Mouse (Mus musculus): ENCODE results near the gene Ppp1r12b. TPM values are rescaled to one million over a fixed set of nuclear protein-coding genes. Genes with fewer than 3 reads are reported as not detected.

Ppp1r12b gene
- polyA plus RNA-seq, 1 experiment: 22.2 TPM

DNA sequence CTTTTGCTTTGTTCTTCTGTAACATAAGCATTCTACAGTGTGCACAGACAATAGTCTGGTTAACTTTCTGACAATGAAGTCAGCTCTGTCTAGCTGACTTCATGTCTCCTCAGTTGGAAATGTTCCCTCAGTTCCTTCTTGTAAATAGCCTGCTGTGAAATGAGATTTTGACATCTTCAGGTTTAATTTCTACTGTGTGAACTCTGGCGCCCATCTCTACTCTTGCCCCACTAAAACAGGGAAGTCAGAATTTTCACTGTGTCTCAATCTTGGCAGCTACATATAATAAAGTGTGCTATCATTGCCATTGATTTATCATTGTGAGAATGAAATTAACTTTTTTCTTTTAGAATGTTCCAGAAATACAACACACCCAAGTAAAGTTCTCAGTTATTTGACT, 170.8 kb downstream of the Ppp1r12b start:
- DNase-seq: no peak
- Histone ChIP-seq H3K4me3 (replicated peaks; ENCODE audit: insufficient read depth, low read depth, low read length) (no peak overlapping the region), H3K4me1 (ENCODE audit: control insufficient read depth, insufficient read depth, low read length) (no peaks in the 10 kb centered on the region), H3K27me3 (ENCODE audit: control insufficient read depth, insufficient read depth, low read length) (no peaks in the 10 kb centered on the region), H3K27ac (ENCODE audit: insufficient read depth, low read length) (no peak overlapping the region)
- TF ChIP-seq POLR2A (IDR thresholded peaks at IDR 0.05; ENCODE audit: borderline replicate concordance, insufficient read depth, low read length) (no peak), CTCF (IDR thresholded peaks at IDR 0.05; ENCODE audit: borderline replicate concordance, insufficient read depth, low read depth, low read length) (no peak)
- 86% methylated on average over 1 of the region's 1 CpGs for WGBS

DNA sequence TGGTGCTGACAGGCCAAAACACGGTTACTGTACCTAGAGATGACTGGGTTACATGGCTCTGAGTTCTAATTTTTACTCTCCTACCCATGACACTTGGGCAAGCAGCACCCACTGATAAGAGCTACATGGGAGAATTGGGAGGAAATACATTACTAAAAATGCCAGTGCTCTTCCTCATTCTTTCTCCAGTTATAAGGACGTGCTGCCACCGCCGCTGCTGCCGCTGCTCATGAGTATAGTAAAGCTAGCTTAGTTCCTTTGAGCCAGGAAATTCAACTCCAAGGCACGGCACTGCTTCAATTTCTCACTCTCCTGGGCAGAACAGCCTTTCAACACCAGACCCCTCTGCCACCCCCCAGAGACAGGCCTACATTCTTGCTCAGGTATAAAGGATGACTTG, 171.3 kb downstream of the Ppp1r12b start:
- DNase-seq: no peak
- H3K27me3 ChIP-seq (ENCODE audit: control insufficient read depth, insufficient read depth, low read length): no peaks in the 10 kb centered on the region
- H3K27ac ChIP-seq (ENCODE audit: insufficient read depth, low read length): no peak overlapping the region
- H3K4me1 ChIP-seq (ENCODE audit: control insufficient read depth, insufficient read depth, low read length): no peaks in the 10 kb centered on the region
- WGBS: 92% methylated on average over 6 of the region's 6 CpGs
- no peak overlapping the region for H3K4me3 ChIP-seq (replicated peaks; ENCODE audit: insufficient read depth, low read depth, low read length)
- TF ChIP-seq POLR2A (IDR thresholded peaks at IDR 0.05; ENCODE audit: borderline replicate concordance, insufficient read depth, low read length): no peak

DNA sequence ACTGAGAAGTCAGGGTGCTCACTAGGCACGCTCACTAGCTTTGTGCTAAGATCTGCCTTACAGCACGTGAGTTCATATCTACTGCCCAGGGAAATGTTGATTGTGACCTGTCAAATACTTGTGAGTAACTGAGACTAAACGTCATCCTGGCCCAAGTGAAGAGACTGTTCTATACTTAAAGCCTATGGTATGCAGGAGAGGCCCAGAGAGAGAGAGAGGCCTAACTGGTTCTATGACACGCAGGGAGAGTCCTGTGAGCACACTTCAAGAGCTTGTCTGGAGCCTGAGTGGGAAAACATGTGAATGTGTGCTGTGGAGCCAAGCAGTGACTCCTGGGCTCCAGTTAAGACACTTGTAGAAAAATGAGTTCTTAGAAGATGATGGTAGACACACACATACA, 171.8 kb downstream of the Ppp1r12b start:
- no peaks in the 10 kb centered on the region for H3K27me3 ChIP-seq (ENCODE audit: control insufficient read depth, insufficient read depth, low read length)
- no peaks in the 10 kb centered on the region for H3K4me1 ChIP-seq (ENCODE audit: control insufficient read depth, insufficient read depth, low read length)
- H3K4me3 ChIP-seq (replicated peaks; ENCODE audit: insufficient read depth, low read depth, low read length): no peak overlapping the region
- H3K27ac ChIP-seq (ENCODE audit: insufficient read depth, low read length): no peak overlapping the region
- no peak for DNase-seq
- 96% methylated on average over 4 of the region's 4 CpGs for WGBS
- TF ChIP-seq CTCF (IDR thresholded peaks at IDR 0.05; ENCODE audit: borderline replicate concordance, insufficient read depth, low read depth, low read length) (no peak), POLR2A (IDR thresholded peaks at IDR 0.05; ENCODE audit: borderline replicate concordance, insufficient read depth, low read length) (no peak)

DNA sequence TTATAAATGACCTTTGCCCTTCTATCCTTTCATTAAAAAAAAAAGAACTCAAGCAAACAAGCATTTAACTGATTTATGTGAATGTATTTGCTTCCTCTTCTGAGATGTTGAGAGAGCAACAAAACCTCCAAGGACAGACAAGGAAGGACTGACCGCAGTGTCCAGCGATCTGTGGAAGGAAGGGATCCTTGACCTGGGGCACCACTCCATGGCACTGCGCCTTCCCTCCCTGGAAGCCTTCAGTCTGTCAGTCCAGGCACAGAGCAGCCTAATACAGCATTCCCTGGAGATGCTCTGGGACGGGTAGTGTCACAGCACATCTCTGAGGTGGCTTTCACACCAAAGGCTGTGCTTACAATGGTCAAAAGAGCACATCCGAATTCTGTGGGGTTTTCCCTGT, 172.9 kb downstream of the Ppp1r12b start:
- no peak for TF ChIP-seq POLR2A (IDR thresholded peaks at IDR 0.05; ENCODE audit: borderline replicate concordance, insufficient read depth, low read length)
- no peak for TF ChIP-seq CTCF (IDR thresholded peaks at IDR 0.05; ENCODE audit: borderline replicate concordance, insufficient read depth, low read depth, low read length)
- Histone ChIP-seq H3K27ac (ENCODE audit: insufficient read depth, low read length) (no peak overlapping the region), H3K4me3 (replicated peaks; ENCODE audit: insufficient read depth, low read depth, low read length) (no peak overlapping the region), H3K27me3 (ENCODE audit: control insufficient read depth, insufficient read depth, low read length) (no peaks in the 10 kb centered on the region), H3K4me1 (ENCODE audit: control insufficient read depth, insufficient read depth, low read length) (peaks cover 5% of the 10 kb centered on the region; the same call in 1 of the 2 replicates)
- no peak for DNase-seq
- WGBS: 86% methylated on average over 5 of the region's 5 CpGs

DNA sequence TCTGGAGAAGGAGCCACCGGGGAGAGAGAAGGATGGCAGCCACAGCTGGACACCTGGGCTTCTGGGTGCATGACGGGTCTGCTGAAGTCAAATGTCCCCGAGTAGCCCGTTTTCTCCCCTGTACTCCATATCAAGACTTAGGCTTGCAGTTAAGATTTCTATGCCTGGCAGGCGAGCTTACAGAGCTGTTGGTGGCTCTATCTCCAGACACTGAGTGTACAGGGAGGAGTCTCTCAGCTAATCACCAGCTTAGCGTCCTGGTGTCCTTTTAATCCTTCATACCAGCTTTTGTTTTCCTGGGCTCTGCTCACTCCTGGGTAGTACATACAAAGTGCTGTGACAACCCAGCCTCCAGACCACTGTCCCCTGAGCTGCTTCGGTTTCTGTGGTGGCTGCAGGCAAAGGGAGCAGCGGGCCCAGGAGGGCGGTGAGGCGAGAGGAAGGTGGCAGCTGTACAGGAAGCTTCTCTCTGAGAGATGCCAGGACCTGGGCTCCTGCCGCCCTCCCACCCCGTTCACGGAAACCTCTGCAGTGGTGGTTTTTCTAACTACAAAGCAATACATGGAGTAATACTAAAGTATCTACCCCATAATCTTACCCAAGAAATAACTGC, 177.7 kb downstream of the Ppp1r12b start:
- H3K27me3 ChIP-seq (ENCODE audit: control insufficient read depth, insufficient read depth, low read length): no peaks in the 10 kb centered on the region
- TF ChIP-seq POLR2A (IDR thresholded peaks at IDR 0.05; ENCODE audit: borderline replicate concordance, insufficient read depth, low read length) (no peak), CTCF (IDR thresholded peaks at IDR 0.05; ENCODE audit: borderline replicate concordance, insufficient read depth, low read depth, low read length) (no peak)
- 33% methylated on average over 13 of the region's 13 CpGs for WGBS
- H3K4me3 ChIP-seq (replicated peaks; ENCODE audit: insufficient read depth, low read depth, low read length): no peak overlapping the region
- DNase-seq: peak; percentile 48 to 50
- peaks cover 5% of the 10 kb centered on the region; the same call in 1 of the 2 replicates for H3K4me1 ChIP-seq (ENCODE audit: control insufficient read depth, insufficient read depth, low read length)
- H3K27ac ChIP-seq (ENCODE audit: insufficient read depth, low read length): no peak overlapping the region

DNA sequence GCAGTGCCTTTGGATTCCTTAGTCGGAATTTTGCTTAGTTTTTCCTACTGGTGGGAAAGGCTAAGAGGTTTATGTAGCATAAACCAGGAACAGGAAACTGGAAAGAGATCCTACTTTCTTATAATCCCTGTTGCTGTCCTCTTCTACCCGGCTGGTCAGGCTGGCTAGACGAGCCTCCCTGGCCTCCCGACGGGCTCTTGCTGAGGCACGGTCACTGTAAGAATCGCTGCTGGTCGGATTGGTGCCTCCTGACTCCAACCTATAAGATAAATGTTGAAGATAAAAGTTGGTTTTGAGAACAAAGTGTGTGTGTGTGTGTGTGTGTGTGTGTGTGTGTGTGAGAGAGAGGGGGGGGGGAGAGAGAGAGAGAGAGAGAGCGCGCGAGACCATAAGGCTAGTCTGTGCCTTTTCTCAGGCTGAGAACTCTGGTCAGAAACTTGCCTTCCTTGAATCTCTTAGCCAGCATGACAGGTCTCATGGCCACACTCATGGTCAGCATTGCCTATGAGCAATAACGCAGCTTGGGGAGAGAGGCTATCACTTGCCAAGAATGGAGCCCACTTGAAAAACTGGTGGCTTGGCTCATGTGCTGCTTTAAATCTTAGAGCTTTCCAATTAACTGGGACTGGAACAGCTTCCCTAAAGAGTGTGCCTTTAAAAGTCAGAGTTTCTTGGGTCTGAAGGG, 178.4 kb downstream of the Ppp1r12b start:
- Histone ChIP-seq H3K4me3 (replicated peaks; ENCODE audit: insufficient read depth, low read depth, low read length) (no peak overlapping the region), H3K27ac (ENCODE audit: insufficient read depth, low read length) (no peak overlapping the region), H3K27me3 (ENCODE audit: control insufficient read depth, insufficient read depth, low read length) (no peaks in the 10 kb centered on the region), H3K4me1 (ENCODE audit: control insufficient read depth, insufficient read depth, low read length) (peaks cover 5% of the 10 kb centered on the region; the same call in 1 of the 2 replicates)
- DNase-seq: no peak
- TF ChIP-seq POLR2A (IDR thresholded peaks at IDR 0.05; ENCODE audit: borderline replicate concordance, insufficient read depth, low read length) (no peak), CTCF (IDR thresholded peaks at IDR 0.05; ENCODE audit: borderline replicate concordance, insufficient read depth, low read depth, low read length) (no peak)
- 90% methylated on average over 12 of the region's 12 CpGs for WGBS

DNA sequence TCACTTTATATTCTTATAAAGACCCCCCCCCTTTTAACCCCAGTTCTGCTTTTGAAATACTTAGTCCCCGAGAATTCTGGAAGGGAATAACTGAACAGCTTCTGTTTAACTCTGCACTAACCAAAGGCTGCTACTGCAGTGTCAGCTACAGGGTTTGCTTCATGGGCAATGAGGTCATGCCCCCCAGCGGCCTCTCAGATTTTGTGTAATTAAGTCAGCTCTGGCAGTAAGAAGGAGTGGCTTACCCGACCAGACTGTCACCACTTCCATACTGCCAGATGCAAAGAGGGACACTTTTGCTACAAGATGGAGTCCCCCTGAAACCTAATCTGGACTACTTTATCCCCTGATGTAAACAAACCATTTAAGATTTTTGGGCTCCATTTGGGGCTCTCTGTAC, 180.1 kb downstream of the Ppp1r12b start:
- Histone ChIP-seq H3K27me3 (ENCODE audit: control insufficient read depth, insufficient read depth, low read length) (no peaks in the 10 kb centered on the region), H3K27ac (ENCODE audit: insufficient read depth, low read length) (no peak overlapping the region), H3K4me3 (replicated peaks; ENCODE audit: insufficient read depth, low read depth, low read length) (no peak overlapping the region), H3K4me1 (ENCODE audit: control insufficient read depth, insufficient read depth, low read length) (peaks cover 5% of the 10 kb centered on the region; the same call in 1 of the 2 replicates)
- 71% methylated on average over 3 of the region's 3 CpGs for WGBS
- no peak for DNase-seq
- TF ChIP-seq CTCF (IDR thresholded peaks at IDR 0.05; ENCODE audit: borderline replicate concordance, insufficient read depth, low read depth, low read length) (no peak), POLR2A (IDR thresholded peaks at IDR 0.05; ENCODE audit: borderline replicate concordance, insufficient read depth, low read length) (no peak)

DNA sequence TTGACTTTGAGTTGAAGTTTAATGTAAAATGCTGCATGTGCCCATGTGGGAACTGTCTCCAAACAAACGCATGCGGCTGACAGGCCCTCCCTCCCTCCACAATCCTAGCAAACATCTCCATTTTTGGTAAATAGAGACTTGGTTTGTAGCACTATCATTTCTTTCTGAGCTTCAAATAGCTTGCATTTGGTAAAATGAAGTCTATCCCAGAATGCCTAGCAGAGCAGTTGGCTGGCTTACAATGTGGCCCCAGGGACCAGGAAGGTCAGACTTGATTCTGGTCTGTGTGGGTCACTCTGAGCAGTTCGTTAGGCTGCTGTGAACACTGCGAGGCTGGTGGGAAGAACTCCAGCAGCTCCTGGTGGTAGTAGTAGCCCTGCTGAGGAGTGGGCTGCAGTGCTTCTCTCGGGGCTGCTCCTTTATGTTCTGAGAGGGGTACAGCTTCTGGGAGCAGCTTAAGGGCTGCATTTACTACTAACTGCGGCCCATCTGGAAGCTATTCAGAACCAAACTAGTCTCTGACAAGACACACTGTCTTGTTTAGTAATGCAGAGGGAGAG, 180.9 kb downstream of the Ppp1r12b start:
- 51% methylated on average over 6 of the region's 6 CpGs for WGBS
- TF ChIP-seq POLR2A (IDR thresholded peaks at IDR 0.05; ENCODE audit: borderline replicate concordance, insufficient read depth, low read length): no peak
- TF ChIP-seq CTCF (IDR thresholded peaks at IDR 0.05; ENCODE audit: borderline replicate concordance, insufficient read depth, low read depth, low read length): no peak
- Histone ChIP-seq H3K27ac (ENCODE audit: insufficient read depth, low read length) (no peak overlapping the region), H3K4me3 (replicated peaks; ENCODE audit: insufficient read depth, low read depth, low read length) (no peak overlapping the region), H3K4me1 (ENCODE audit: control insufficient read depth, insufficient read depth, low read length) (peaks cover 5% of the 10 kb centered on the region; the same call in 1 of the 2 replicates), H3K27me3 (ENCODE audit: control insufficient read depth, insufficient read depth, low read length) (no peaks in the 10 kb centered on the region)
- no peak for DNase-seq
